Mouse (Mus musculus): Measurements from ENCODE around the gene Plekhj1.
"Not testable (repeated sequence)": the region's sequence is repeated elsewhere in the genome, so short reads cannot be mapped to it uniquely, and the experiment has no call there.

Gene Plekhj1

GRCm38 (mm10) chr10:80798150-80799006 is at the start of gene Plekhj1, which contains the start of gene Sf3a2:
Plekhj1 (minus strand) TSS chr10:80798626.
Sf3a2 (plus strand) TSS chr10:80798198.
- DNase-seq = peak; percentile 98

GRCm38 (mm10) chr10:80845732-80846131 is 47.3 kb upstream of the Plekhj1 start:
- DNase-seq = no peak

GRCm38 (mm10) chr10:80845055-80845693 is 46.7 kb upstream of the Plekhj1 start:
- peak; percentile 86 for DNase-seq

GRCm38 (mm10) chr10:80843931-80844547 is 45.6 kb upstream of the Plekhj1 start, which contains the start of gene Lingo3:
Lingo3 (minus strand) TSS chr10:80844039.
- DNase-seq = peak; percentile 82 to 85

GRCm38 (mm10) chr10:80843087-80843930 is 44.9 kb upstream of the Plekhj1 start:
- peak in 1 of 2 experiments; percentile 39 for DNase-seq

- DNase-seq = no peak
Measured at GRCm38 (mm10) chr10:80842334-80842733, 43.9 kb upstream of the Plekhj1 start.

GRCm38 (mm10) chr10:80841685-80842084 is 43.3 kb upstream of the Plekhj1 start:
- DNase-seq = no peak

- DNase-seq = no peak
Measured at GRCm38 (mm10) chr10:80839848-80840247, 41.4 kb upstream of the Plekhj1 start.

- no peak for DNase-seq
Measured at GRCm38 (mm10) chr10:80838346-80838912, 40.0 kb upstream of the Plekhj1 start.

- DNase-seq = no peak
Measured at GRCm38 (mm10) chr10:80837827-80838226, 39.4 kb upstream of the Plekhj1 start.

GRCm38 (mm10) chr10:80836949-80837379 is 38.5 kb upstream of the Plekhj1 start:
- DNase-seq = peak; percentile 85

- DNase-seq = peak; percentile 60 to 62
Measured at GRCm38 (mm10) chr10:80835617-80836016, 37.2 kb upstream of the Plekhj1 start.

GRCm38 (mm10) chr10:80832818-80833217 is 34.4 kb upstream of the Plekhj1 start:
- no peak for DNase-seq

- peak in 1 of 2 experiments; percentile 56 for DNase-seq
Measured at GRCm38 (mm10) chr10:80831136-80831535, 32.7 kb upstream of the Plekhj1 start.

- DNase-seq = no peak
Measured at GRCm38 (mm10) chr10:80829359-80830278, 31.2 kb upstream of the Plekhj1 start.

- DNase-seq = not testable (repeated sequence)
Measured at GRCm38 (mm10) chr10:80828587-80828986, 30.2 kb upstream of the Plekhj1 start.

GRCm38 (mm10) chr10:80827870-80828420 is 29.5 kb upstream of the Plekhj1 start:
- DNase-seq = peak in 1 of 2 experiments; percentile 14

- no peak for DNase-seq
Measured at GRCm38 (mm10) chr10:80827063-80827869, 28.8 kb upstream of the Plekhj1 start.
